Mouse (Mus musculus) thymus, adult 2 months (tissue): ENCODE measurements around the gene Tmem127. TPM values are rescaled to one million over a fixed set of nuclear protein-coding genes. Genes with fewer than 3 reads are reported as not detected.
"Not testable (repeated sequence)": the region's sequence is repeated elsewhere in the genome, so short reads cannot be mapped to it uniquely, and the experiment has no call there.

Source experiments
- DNase-seq: peaks from one replicate; pipeline ENCODE4 v3.0.0; 2021
- H3K27ac ChIP-seq: fragments of 200-500 bp; 2 replicates; pipeline ENCODE4 v1.5.1; 2012; ENCODE audit warnings: low read length, control low read depth; ENCODE audit not compliant: control insufficient read depth, insufficient read depth
- H3K27me3 ChIP-seq: fragments of 200-500 bp; 2 replicates; pipeline ENCODE4 v1.6.1; 2012; ENCODE audit warnings: mild to moderate bottlenecking, low read length, moderate library complexity, mixed read lengths; ENCODE audit not compliant: control insufficient read depth, insufficient read depth
- H3K36me3 ChIP-seq: fragments of 200-500 bp; 2 replicates; pipeline ENCODE4 v1.6.1; 2012; ENCODE audit warnings: mild to moderate bottlenecking, low read length, moderate library complexity; ENCODE audit not compliant: control insufficient read depth, insufficient read depth
- H3K4me1 ChIP-seq: fragments of 200-500 bp; replicated peaks from 2 replicates; pipeline ENCODE4 v1.6.1; 2012; ENCODE audit warnings: low read length; ENCODE audit not compliant: control insufficient read depth, insufficient read depth
- H3K4me3 ChIP-seq: fragments of 200-500 bp; 2 replicates; pipeline ENCODE4 v1.5.1; 2012; ENCODE audit warnings: mild to moderate bottlenecking, low read length, control low read depth, moderate library complexity; ENCODE audit not compliant: control insufficient read depth, insufficient read depth
- CTCF ChIP-seq: fragments of 200-500 bp; IDR thresholded peaks from 2 replicates; pipeline ENCODE4 v1.5.1; 2012; ENCODE audit warnings: mild to moderate bottlenecking, control low read depth, low read length, moderate library complexity, borderline replicate concordance; ENCODE audit not compliant: control insufficient read depth, poor library complexity, insufficient read depth; ENCODE audit errors: extremely low read depth
- POLR2A ChIP-seq: fragments of 200-500 bp; IDR thresholded peaks from 2 replicates; pipeline ENCODE4 v1.6.1; 2012; ENCODE audit warnings: mild to moderate bottlenecking, low read length, control low read depth, moderate library complexity; ENCODE audit not compliant: control insufficient read depth, poor library complexity, insufficient read depth; ENCODE audit errors: extremely low read depth
- WGBS: fragments of 180-500 bp; shearing (Covaris S2); methylation state at CpG from one replicate; pipeline ENCODE4 v1.1.7; 2018; 5-methylcytosine and 5-hydroxymethylcytosine counted together
- polyA plus RNA-seq: library from polyadenylated mRNA; depleted of rRNA; stranded (reverse); fragments of >200 nt; gene quantifications from 2 replicates; pipeline ENCODE4 v1.2.3, GENCODE M21; 2012

Tmem127 gene
- polyA plus RNA-seq, 1 experiment = 140 TPM

DNA sequence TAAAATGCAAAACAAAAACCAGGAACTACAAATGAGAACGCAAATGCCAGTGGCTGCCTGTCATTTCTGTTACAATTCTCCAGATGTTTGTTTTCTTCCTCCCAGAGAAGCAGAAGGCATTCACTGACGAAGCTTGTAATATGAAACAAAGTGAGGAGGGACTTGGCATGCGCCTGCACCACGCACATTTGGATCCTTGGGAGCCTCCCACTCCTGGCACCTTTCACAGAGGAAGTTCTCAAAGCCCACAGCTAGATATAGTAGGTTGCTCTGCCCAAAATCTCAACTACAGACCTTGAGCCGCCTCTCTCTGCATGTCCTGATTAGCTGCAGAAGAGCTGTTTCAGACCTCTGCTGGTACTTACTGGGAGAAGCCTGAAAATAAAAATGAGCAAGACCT, 11.6 kb downstream of the Tmem127 start:
- no peak for DNase-seq
- Histone ChIP-seq H3K4me3 (no peak overlapping the region), H3K4me1 (no peaks in the 10 kb centered on the region), H3K27me3 (no peaks in the 10 kb centered on the region), H3K27ac (no peak overlapping the region), H3K36me3 (peaks cover 39% of the 10 kb centered on the region)
- 93% methylated on average over 5 of the region's 5 CpGs for WGBS
- no peak for TF ChIP-seq CTCF
- no peak for TF ChIP-seq POLR2A

DNA sequence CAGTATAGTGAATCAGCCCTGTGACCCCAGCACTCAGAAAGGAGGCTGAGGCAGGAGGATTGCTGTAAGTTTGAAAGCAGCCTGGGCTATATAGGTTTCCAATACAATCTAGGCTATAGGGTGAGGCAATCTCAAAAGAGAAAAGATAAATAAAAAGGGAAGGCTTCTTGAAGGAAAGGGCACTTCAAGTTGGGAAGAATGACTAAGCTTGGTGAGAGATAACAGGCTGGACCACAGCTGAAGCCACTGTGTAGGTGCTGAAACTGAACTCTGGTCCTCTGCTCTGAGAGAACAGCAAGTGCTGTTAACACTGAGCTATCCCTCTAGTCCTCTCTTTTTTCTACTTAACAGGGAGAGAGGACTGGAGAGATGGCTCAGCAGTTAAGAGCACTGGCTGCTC, 14.8 kb downstream of the Tmem127 start:
- no peak for DNase-seq
- Histone ChIP-seq H3K4me3 (no peak overlapping the region), H3K4me1 (no peaks in the 10 kb centered on the region), H3K27ac (no peak overlapping the region), H3K36me3 (peaks cover 22% of the 10 kb centered on the region), H3K27me3 (no peaks in the 10 kb centered on the region)
- TF ChIP-seq CTCF = no peak
- no peak for TF ChIP-seq POLR2A

DNA sequence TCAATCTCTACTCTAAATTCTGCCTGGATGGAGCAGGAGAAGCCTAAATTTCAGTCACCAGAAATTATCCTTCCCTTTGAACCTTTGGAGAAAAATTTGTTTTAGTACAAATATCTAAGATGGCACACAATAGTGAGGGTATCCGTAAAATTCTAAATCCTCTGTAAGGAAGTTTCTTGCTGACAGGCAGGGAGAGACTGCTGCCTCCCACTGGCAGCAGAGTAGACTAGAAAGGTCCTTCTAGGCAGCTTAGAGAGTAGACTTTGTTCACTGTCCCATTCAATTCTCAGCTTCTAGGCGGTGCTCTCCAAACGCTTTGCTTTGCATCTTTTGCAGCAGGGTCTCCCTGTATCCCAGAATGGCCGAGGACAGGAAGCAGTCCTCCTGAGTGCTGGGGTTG, 20.1 kb downstream of the Tmem127 start:
- H3K27ac ChIP-seq = no peak overlapping the region
- no peaks in the 10 kb centered on the region for H3K36me3 ChIP-seq
- 93% methylated on average over 4 of the region's 4 CpGs for WGBS
- no peak overlapping the region for H3K4me3 ChIP-seq
- no peaks in the 10 kb centered on the region for H3K27me3 ChIP-seq
- no peak for DNase-seq
- TF ChIP-seq POLR2A = no peak
- peaks cover 3% of the 10 kb centered on the region for H3K4me1 ChIP-seq

DNA sequence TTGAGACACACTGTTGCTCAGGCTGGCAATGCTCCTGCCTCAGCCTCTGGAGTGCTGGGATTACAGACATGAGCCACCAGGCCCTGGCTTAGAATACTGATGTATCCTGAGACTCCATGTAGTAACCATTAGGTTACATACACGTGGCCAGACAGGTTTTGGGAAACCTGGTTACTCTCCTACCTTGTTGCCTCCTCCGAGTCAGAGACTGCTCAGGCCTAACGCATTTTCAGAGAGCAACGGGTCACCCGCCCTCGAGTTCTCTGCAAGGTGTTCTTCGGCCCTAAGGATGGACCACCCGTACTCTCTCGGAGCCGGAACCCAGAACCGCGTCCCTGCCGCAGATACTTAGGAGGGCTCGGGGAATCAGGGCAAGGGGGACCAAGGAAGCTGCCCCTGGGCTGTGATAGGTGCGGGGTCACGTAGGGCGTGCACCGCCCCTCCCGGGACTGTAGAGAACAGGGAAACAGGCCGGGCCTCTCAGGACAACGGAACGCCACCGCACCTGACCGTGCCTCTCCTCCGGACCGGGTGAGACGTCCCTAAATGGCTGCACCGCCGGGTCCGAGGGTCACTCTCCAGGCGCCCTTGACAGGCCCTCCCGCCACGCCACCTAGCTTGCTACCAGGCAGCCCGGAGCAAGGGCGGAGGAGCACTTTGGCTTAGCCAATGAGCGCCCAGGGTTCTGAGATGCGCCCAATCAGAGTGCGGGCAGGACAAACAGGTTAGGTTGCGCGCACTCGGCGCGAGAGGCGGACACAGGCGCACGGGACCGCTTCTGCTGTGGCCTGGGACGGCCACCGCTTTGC, 22.0 kb downstream of the Tmem127 start, which contains the start of gene Stard7:
TSS of gene Stard7 (plus strand) at position 728 of the 809 bp plus-strand sequence.
- Histone ChIP-seq H3K27me3 (no peaks in the 10 kb centered on the region), H3K4me3 (peak within 1 kb of the TSS; percentile 74), H3K4me1 (peaks cover 3% of the 10 kb centered on the region), H3K36me3 (no peaks in the 10 kb centered on the region), H3K27ac (no peak within 1 kb of the TSS)
- peak; percentile 37; the same call in 1 of the 2 replicates for TF ChIP-seq CTCF
- 0 out of 2 replicates have a peak, but pooled peaks have one; percentile 53 for TF ChIP-seq POLR2A
- under 1% methylated on average over 49 of the region's 49 CpGs for WGBS
- DNase-seq = peak; percentile 96

DNA sequence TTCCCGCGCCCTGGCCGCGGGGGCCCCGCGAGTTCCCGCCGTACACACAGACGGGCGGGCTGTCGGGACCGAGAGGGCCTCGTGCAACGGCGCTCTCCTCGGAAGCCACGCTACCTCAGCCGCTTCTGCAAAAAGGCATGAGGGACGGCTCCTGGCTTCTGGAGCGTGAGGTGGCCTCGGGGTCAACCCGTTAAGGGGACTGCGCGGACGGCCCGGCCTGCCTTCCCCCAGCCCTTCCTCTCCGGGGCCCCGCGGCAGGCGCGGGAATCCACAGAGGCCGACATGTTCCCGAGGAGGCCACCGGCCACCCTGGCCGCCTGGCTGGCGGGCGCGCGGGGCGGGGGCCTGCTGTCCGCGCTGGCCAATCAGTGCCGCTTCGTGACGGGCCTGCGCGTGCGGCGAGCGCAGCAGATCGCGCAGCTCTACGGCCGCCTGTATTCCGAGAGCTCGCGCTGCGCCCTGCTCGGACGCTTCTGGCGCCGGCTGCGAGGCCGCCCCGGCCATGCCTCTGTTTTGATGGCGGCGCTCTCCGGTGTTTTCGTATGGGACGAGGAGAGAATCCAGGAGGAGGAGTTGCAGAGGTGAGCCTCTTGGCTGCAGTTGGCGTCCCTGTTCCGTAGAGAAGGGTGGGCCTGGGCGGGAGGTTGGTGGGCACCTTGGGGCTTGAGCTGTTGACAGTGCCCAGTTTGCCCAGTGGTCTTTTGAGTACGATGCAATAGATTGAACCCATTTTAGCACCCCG, 22.8 kb downstream of the Tmem127 start:
- Histone ChIP-seq H3K36me3 (no peaks in the 10 kb centered on the region), H3K27ac (no peak overlapping the region), H3K4me3 (peak overlapping the region; percentile 74), H3K4me1 (peaks cover 3% of the 10 kb centered on the region), H3K27me3 (no peaks in the 10 kb centered on the region)
- TF ChIP-seq POLR2A (peak; percentile 34; the same call in 1 of the 2 replicates), CTCF (0 out of 2 replicates have a peak, but pooled peaks have one; percentile 23)
- peak; percentile 66 for DNase-seq
- under 1% methylated on average over 75 of the region's 75 CpGs for WGBS

DNA sequence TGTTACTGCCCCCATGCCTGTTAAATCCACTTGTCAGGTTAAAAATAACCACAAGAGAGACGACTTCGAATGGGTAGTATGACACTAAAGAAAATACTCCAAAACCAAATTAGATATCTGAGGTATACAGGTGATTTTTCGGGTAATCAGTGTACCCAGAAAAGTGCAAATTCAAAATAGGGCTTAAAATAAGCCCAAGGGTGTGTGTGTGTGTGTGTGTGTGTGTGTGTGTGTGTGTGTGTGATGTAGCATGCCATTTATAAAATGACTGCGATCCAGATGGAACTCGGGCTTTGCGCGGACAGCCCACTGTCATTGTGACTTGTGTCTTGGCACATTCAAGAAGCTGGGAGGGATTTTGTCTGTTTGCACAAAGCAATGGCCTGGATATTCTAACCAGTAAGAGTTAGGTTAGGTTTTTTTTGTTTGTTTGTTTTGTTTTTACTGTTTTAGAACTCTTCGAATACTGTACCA, 23.4 kb downstream of the Tmem127 start:
- Histone ChIP-seq H3K27me3 (no peaks in the 10 kb centered on the region), H3K36me3 (no peaks in the 10 kb centered on the region), H3K27ac (no peak overlapping the region), H3K4me3 (peak overlapping the region; percentile 74), H3K4me1 (peaks cover 3% of the 10 kb centered on the region)
- DNase-seq = no peak
- TF ChIP-seq POLR2A (no peak), CTCF (no peak)
- 6% methylated on average over 8 of the region's 8 CpGs for WGBS

DNA sequence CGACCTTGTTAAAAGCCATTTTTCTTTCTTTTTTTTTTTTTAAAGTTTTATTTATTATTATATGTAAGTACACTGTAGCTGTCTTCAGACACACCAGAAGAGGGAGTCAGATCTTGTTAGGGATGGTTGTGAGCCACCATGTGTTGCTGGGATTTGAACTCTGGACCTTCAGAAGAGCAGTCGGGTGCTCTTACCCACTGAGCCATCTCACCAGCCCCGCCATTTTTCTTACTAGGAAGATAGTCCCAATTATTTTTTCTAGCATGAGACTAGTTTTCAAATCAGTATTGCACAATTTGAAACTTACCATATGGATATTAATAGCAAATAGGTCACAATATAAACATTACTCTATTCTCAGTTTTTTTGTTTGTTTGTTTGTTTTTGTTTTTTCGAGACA, 24.3 kb downstream of the Tmem127 start:
- H3K36me3 ChIP-seq, H3K4me3 ChIP-seq, H3K4me1 ChIP-seq, H3K27me3 ChIP-seq, H3K27ac ChIP-seq, DNase-seq: not testable (repeated sequence)
- 92% methylated on average over 4 of the region's 4 CpGs for WGBS
